Mouse (Mus musculus): ENCODE measurements around the gene Acsbg1. TPM values are rescaled to one million over a fixed set of nuclear protein-coding genes. Genes with fewer than 3 reads are reported as not detected.

Acsbg1 gene
- polyA plus RNA-seq, 1 experiment from 2014 or later = 0.20 TPM

GRCm38 (mm10) chr9:54668455-54668854 lies 6.8 kb upstream of the Acsbg1 start:
- Histone ChIP-seq H3K36me3 (no peaks in the 10 kb centered on the region), H3K27me3 (replicated peaks) (no peaks in the 10 kb centered on the region), H3K4me3 (no peak overlapping the region), H3K9me3 (replicated peaks) (no peaks in the 10 kb centered on the region), H3K4me1 (replicated peaks) (no peaks in the 10 kb centered on the region), H3K9ac (no peak overlapping the region), H3K4me2 (no peak overlapping the region), H3K27ac (ENCODE audit: poor library complexity, severe bottlenecking) (no peak overlapping the region)
- 66% methylated on average over 4 of the region's 4 CpGs for WGBS
- no peak for ATAC-seq (ENCODE audit: insufficient number of reproducible peaks, low FRiP score)

GRCm38 (mm10) chr9:54666116-54666515 lies 4.4 kb upstream of the Acsbg1 start:
- Histone ChIP-seq H3K27me3 (replicated peaks) (no peaks in the 10 kb centered on the region), H3K27ac (ENCODE audit: poor library complexity, severe bottlenecking) (no peak overlapping the region), H3K9me3 (replicated peaks) (no peaks in the 10 kb centered on the region), H3K4me2 (no peak overlapping the region), H3K36me3 (no peaks in the 10 kb centered on the region), H3K9ac (no peak overlapping the region), H3K4me1 (replicated peaks) (peaks cover 13% of the 10 kb centered on the region; the same call in 1 of the 2 replicates), H3K4me3 (no peak overlapping the region)
- ATAC-seq (ENCODE audit: insufficient number of reproducible peaks, low FRiP score) = no peak
- 92% methylated on average over 3 of the region's 3 CpGs for WGBS

GRCm38 (mm10) chr9:54664358-54664757 lies 2.7 kb upstream of the Acsbg1 start:
- Histone ChIP-seq H3K4me1 (replicated peaks) (peaks cover 13% of the 10 kb centered on the region; the same call in 1 of the 2 replicates), H3K4me3 (no peak overlapping the region), H3K9me3 (replicated peaks) (no peaks in the 10 kb centered on the region), H3K9ac (no peak overlapping the region), H3K36me3 (no peaks in the 10 kb centered on the region), H3K27ac (ENCODE audit: poor library complexity, severe bottlenecking) (no peak overlapping the region), H3K27me3 (replicated peaks) (no peaks in the 10 kb centered on the region), H3K4me2 (no peak overlapping the region)
- ATAC-seq (ENCODE audit: insufficient number of reproducible peaks, low FRiP score) = no peak
- 77% methylated on average over 9 of the region's 9 CpGs for WGBS

GRCm38 (mm10) chr9:54658773-54659172 lies 2.9 kb downstream of the Acsbg1 start:
- Histone ChIP-seq H3K4me2 (no peak overlapping the region), H3K4me1 (replicated peaks) (peaks cover 13% of the 10 kb centered on the region; the same call in 1 of the 2 replicates), H3K27ac (ENCODE audit: poor library complexity, severe bottlenecking) (no peak overlapping the region), H3K4me3 (no peak overlapping the region), H3K36me3 (no peaks in the 10 kb centered on the region), H3K27me3 (replicated peaks) (no peaks in the 10 kb centered on the region), H3K9me3 (replicated peaks) (no peaks in the 10 kb centered on the region), H3K9ac (no peak overlapping the region)
- 40% methylated on average over 6 of the region's 6 CpGs for WGBS
- no peak for ATAC-seq (ENCODE audit: insufficient number of reproducible peaks, low FRiP score)

- WGBS = 82% methylated on average over 6 of the region's 6 CpGs
- Histone ChIP-seq H3K36me3 (no peaks in the 10 kb centered on the region), H3K27me3 (replicated peaks) (no peaks in the 10 kb centered on the region), H3K4me2 (no peak overlapping the region), H3K4me1 (replicated peaks) (peaks cover 1% of the 10 kb centered on the region; the same call in 1 of the 2 replicates), H3K9ac (no peak overlapping the region), H3K27ac (ENCODE audit: poor library complexity, severe bottlenecking) (no peak overlapping the region), H3K4me3 (no peak overlapping the region), H3K9me3 (replicated peaks) (no peaks in the 10 kb centered on the region)
- no peak for ATAC-seq (ENCODE audit: insufficient number of reproducible peaks, low FRiP score)
Measured at GRCm38 (mm10) chr9:54656402-54656801, 5.3 kb downstream of the Acsbg1 start.

GRCm38 (mm10) chr9:54655846-54656245 lies 5.8 kb downstream of the Acsbg1 start:
- no peak overlapping the region for H3K4me2 ChIP-seq
- no peak overlapping the region for H3K4me3 ChIP-seq
- H3K27me3 ChIP-seq (replicated peaks) = no peaks in the 10 kb centered on the region
- H3K36me3 ChIP-seq = no peaks in the 10 kb centered on the region
- H3K27ac ChIP-seq (ENCODE audit: poor library complexity, severe bottlenecking) = no peak overlapping the region
- no peak for ATAC-seq (ENCODE audit: insufficient number of reproducible peaks, low FRiP score)
- no peaks in the 10 kb centered on the region for H3K9me3 ChIP-seq (replicated peaks)
- no peaks in the 10 kb centered on the region for H3K4me1 ChIP-seq (replicated peaks)
- no peak overlapping the region for H3K9ac ChIP-seq
- 81% methylated on average over 2 of the region's 2 CpGs for WGBS

- H3K27ac ChIP-seq (ENCODE audit: poor library complexity, severe bottlenecking) = no peak overlapping the region
- no peak overlapping the region for H3K9ac ChIP-seq
- 68% methylated on average over 2 of the region's 2 CpGs for WGBS
- H3K9me3 ChIP-seq (replicated peaks) = no peaks in the 10 kb centered on the region
- H3K4me1 ChIP-seq (replicated peaks) = no peaks in the 10 kb centered on the region
- H3K4me3 ChIP-seq = no peak overlapping the region
- ATAC-seq (ENCODE audit: insufficient number of reproducible peaks, low FRiP score) = no peak
- H3K36me3 ChIP-seq = no peaks in the 10 kb centered on the region
- H3K4me2 ChIP-seq = no peak overlapping the region
- no peaks in the 10 kb centered on the region for H3K27me3 ChIP-seq (replicated peaks)
Measured at GRCm38 (mm10) chr9:54652778-54653177, 8.9 kb downstream of the Acsbg1 start.

GRCm38 (mm10) chr9:54649360-54649759 lies 12.3 kb downstream of the Acsbg1 start:
- H3K27me3 ChIP-seq (replicated peaks) = 0 out of 2 replicates have a peak, but pooled peaks cover 3% of the 10 kb centered on the region
- no peaks in the 10 kb centered on the region for H3K9me3 ChIP-seq (replicated peaks)
- no peak overlapping the region for H3K27ac ChIP-seq (ENCODE audit: poor library complexity, severe bottlenecking)
- H3K4me2 ChIP-seq = no peak overlapping the region
- no peak for ATAC-seq (ENCODE audit: insufficient number of reproducible peaks, low FRiP score)
- H3K36me3 ChIP-seq = no peaks in the 10 kb centered on the region
- 83% methylated on average over 1 of the region's 1 CpGs for WGBS
- no peak overlapping the region for H3K4me3 ChIP-seq
- no peaks in the 10 kb centered on the region for H3K4me1 ChIP-seq (replicated peaks)
- no peak overlapping the region for H3K9ac ChIP-seq

GRCm38 (mm10) chr9:54647456-54647855 lies 14.2 kb downstream of the Acsbg1 start:
- H3K36me3 ChIP-seq = no peaks in the 10 kb centered on the region
- 0 out of 2 replicates have a peak, but pooled peaks cover under 1% of the 10 kb centered on the region for H3K4me1 ChIP-seq (replicated peaks)
- no peaks in the 10 kb centered on the region for H3K9me3 ChIP-seq (replicated peaks)
- no peak overlapping the region for H3K4me2 ChIP-seq
- no peak overlapping the region for H3K4me3 ChIP-seq
- 41% methylated on average over 2 of the region's 2 CpGs for WGBS
- 0 out of 2 replicates have a peak, but pooled peaks cover 3% of the 10 kb centered on the region for H3K27me3 ChIP-seq (replicated peaks)
- no peak overlapping the region for H3K9ac ChIP-seq
- H3K27ac ChIP-seq (ENCODE audit: poor library complexity, severe bottlenecking) = no peak overlapping the region
- no peak for ATAC-seq (ENCODE audit: insufficient number of reproducible peaks, low FRiP score)

- Histone ChIP-seq H3K27me3 (replicated peaks) (0 out of 2 replicates have a peak, but pooled peaks cover 3% of the 10 kb centered on the region), H3K9ac (no peak overlapping the region), H3K36me3 (no peaks in the 10 kb centered on the region), H3K27ac (ENCODE audit: poor library complexity, severe bottlenecking) (no peak overlapping the region), H3K4me3 (no peak overlapping the region), H3K4me1 (replicated peaks) (0 out of 2 replicates have a peak, but pooled peaks cover 4% of the 10 kb centered on the region), H3K4me2 (no peak overlapping the region), H3K9me3 (replicated peaks) (no peaks in the 10 kb centered on the region)
- no peak for ATAC-seq (ENCODE audit: insufficient number of reproducible peaks, low FRiP score)
- 67% methylated on average over 9 of the region's 9 CpGs for WGBS
Measured at GRCm38 (mm10) chr9:54646252-54646651, 15.4 kb downstream of the Acsbg1 start.

- no peak for ATAC-seq (ENCODE audit: insufficient number of reproducible peaks, low FRiP score)
- no peak overlapping the region for H3K27ac ChIP-seq (ENCODE audit: poor library complexity, severe bottlenecking)
- H3K27me3 ChIP-seq (replicated peaks) = 0 out of 2 replicates have a peak, but pooled peaks cover 3% of the 10 kb centered on the region
- H3K4me1 ChIP-seq (replicated peaks) = 0 out of 2 replicates have a peak, but pooled peaks cover 4% of the 10 kb centered on the region
- H3K4me2 ChIP-seq = no peak overlapping the region
- H3K36me3 ChIP-seq = no peaks in the 10 kb centered on the region
- no peak overlapping the region for H3K9ac ChIP-seq
- H3K4me3 ChIP-seq = no peak overlapping the region
- no peaks in the 10 kb centered on the region for H3K9me3 ChIP-seq (replicated peaks)
- 71% methylated on average over 6 of the region's 6 CpGs for WGBS
Measured at GRCm38 (mm10) chr9:54645530-54645929, 16.1 kb downstream of the Acsbg1 start.

- no peaks in the 10 kb centered on the region for H3K9me3 ChIP-seq (replicated peaks)
- no peak overlapping the region for H3K4me3 ChIP-seq
- H3K9ac ChIP-seq = no peak overlapping the region
- H3K4me1 ChIP-seq (replicated peaks) = 0 out of 2 replicates have a peak, but pooled peaks cover 4% of the 10 kb centered on the region
- 89% methylated on average over 7 of the region's 7 CpGs for WGBS
- no peaks in the 10 kb centered on the region for H3K36me3 ChIP-seq
- H3K4me2 ChIP-seq = no peak overlapping the region
- no peak for ATAC-seq (ENCODE audit: insufficient number of reproducible peaks, low FRiP score)
- no peak overlapping the region for H3K27ac ChIP-seq (ENCODE audit: poor library complexity, severe bottlenecking)
- 0 out of 2 replicates have a peak, but pooled peaks cover 3% of the 10 kb centered on the region for H3K27me3 ChIP-seq (replicated peaks)
Measured at GRCm38 (mm10) chr9:54643179-54643578, 18.5 kb downstream of the Acsbg1 start.
